In genomic region chr15:27782383-27783036, GRCm38 (mm10) we compare ENCODE assay signal across 8 mouse cellular contexts.
DNase-seq lines count a peak whose midpoint lies in the region; ATAC-seq and TF ChIP-seq lines count a peak whose summit lies in the region.

No protein-coding gene starts in this region.

- peak; percentile 72 for ATAC-seq in heart, embryonic 15.5 days (replicated peaks; ENCODE audit: insufficient number of reproducible peaks, insufficient read depth, low FRiP score, low read depth)
- ATAC-seq in midbrain, embryonic 16.5 days = peak; percentile 49
- ATAC-seq in frontal cortex, adult (ENCODE audit: low TSS enrichment) = no peak

- no peaks in the 10 kb centered on the region for H3K27me3 ChIP-seq in heart, embryonic 15.5 days
- H3K27me3 ChIP-seq in midbrain, embryonic 16.5 days (ENCODE audit: control insufficient read depth, insufficient read depth, low read depth, low read length) = no peaks in the 10 kb centered on the region

- H3K36me3 ChIP-seq in heart, embryonic 15.5 days = no peaks in the 10 kb centered on the region
- H3K36me3 ChIP-seq in midbrain, embryonic 16.5 days (ENCODE audit: control insufficient read depth, insufficient read depth, low read length) = no peaks in the 10 kb centered on the region

- peaks cover 98% of the 10 kb centered on the region for H3K4me1 ChIP-seq in heart, embryonic 15.5 days (replicated peaks)
- H3K4me1 ChIP-seq in midbrain, embryonic 16.5 days (ENCODE audit: control insufficient read depth, insufficient read depth, low read length) = peaks cover 87% of the 10 kb centered on the region

- TF ChIP-seq POLR2A in brain, embryonic 14.5 days (IDR thresholded peaks at IDR 0.05; ENCODE audit: borderline replicate concordance, extremely low read depth, insufficient read depth, insufficient read length, poor library complexity, severe bottlenecking) = no peak

- H3K4me3 ChIP-seq in heart, embryonic 15.5 days = no peak overlapping the region
- H3K4me3 ChIP-seq in midbrain, embryonic 16.5 days (ENCODE audit: low read depth, low read length) = no peak overlapping the region

- TF ChIP-seq CTCF in brain, embryonic 14.5 days (IDR thresholded peaks at IDR 0.05; ENCODE audit: borderline replicate concordance, extremely low read depth, insufficient read depth, insufficient read length) = no peak

- H3K9me3 ChIP-seq in heart, embryonic 15.5 days (replicated peaks) = no peaks in the 10 kb centered on the region
- H3K9me3 ChIP-seq in midbrain, embryonic 16.5 days (replicated peaks; ENCODE audit: control insufficient read depth, low read length, poor library complexity, severe bottlenecking) = no peaks in the 10 kb centered on the region

- peak overlapping the region; percentile 93 for H3K27ac ChIP-seq in heart, embryonic 15.5 days
- H3K27ac ChIP-seq in midbrain, embryonic 16.5 days (ENCODE audit: low read length) = peak overlapping the region; percentile 78

- H3K4me2 ChIP-seq in heart, embryonic 15.5 days = peak overlapping the region; percentile 48
- no peak overlapping the region for H3K4me2 ChIP-seq in midbrain, embryonic 16.5 days (ENCODE audit: low read length)

- no peak overlapping the region for H3K9ac ChIP-seq in heart, embryonic 15.5 days
- no peak overlapping the region for H3K9ac ChIP-seq in midbrain, embryonic 16.5 days (ENCODE audit: low read depth, low read length)

- DNase-seq in 3134 (ENCODE audit: extremely low read depth, insufficient read length, low spot score) = peak; percentile 67
- DNase-seq in brain, embryonic 14.5 days (ENCODE audit: low read depth) = peak; percentile 84
- peak; percentile 78 for DNase-seq in kidney, postnatal 10 days
- DNase-seq in spleen, postnatal 36 days (ENCODE audit: low spot score in 2 of 2) = no peak
- no peak for DNase-seq in frontal cortex, postnatal 10 days (ENCODE audit: low spot score in 2 of 2)

- WGBS in heart, embryonic 15.5 days = 16% methylated on average over 15 of the region's 15 CpGs
- 28% methylated on average over 15 of the region's 15 CpGs for WGBS in midbrain, embryonic 16.5 days

Comparison
In these comparisons a context has a peak if more than half of its experiments do, and no peak if none do; other contexts are left out.
1. DNase-seq: peak in 3134 (single experiment), brain, embryonic 14.5 days (single experiment) and kidney, postnatal 10 days (single experiment); none in spleen, postnatal 36 days (0 of 2) and frontal cortex, postnatal 10 days (0 of 2).